Mouse (Mus musculus) spleen, adult 2 months (tissue): ENCODE data around the gene Epha2.

Experiments
- CTCF ChIP-seq: fragments of 200-500 bp; IDR thresholded peaks from 2 replicates; pipeline ENCODE4 v1.5.1; 2011; ENCODE audit warnings: mild to moderate bottlenecking, inconsistent platforms; ENCODE audit not compliant: insufficient read depth, insufficient read length, insufficient replicate concordance; ENCODE audit errors: extremely low read depth
- POLR2A ChIP-seq: fragments of 200-500 bp; IDR thresholded peaks from 2 replicates; pipeline ENCODE4 v1.6.1; 2011; ENCODE audit warnings: low read depth, low read length, inconsistent platforms

DNA sequence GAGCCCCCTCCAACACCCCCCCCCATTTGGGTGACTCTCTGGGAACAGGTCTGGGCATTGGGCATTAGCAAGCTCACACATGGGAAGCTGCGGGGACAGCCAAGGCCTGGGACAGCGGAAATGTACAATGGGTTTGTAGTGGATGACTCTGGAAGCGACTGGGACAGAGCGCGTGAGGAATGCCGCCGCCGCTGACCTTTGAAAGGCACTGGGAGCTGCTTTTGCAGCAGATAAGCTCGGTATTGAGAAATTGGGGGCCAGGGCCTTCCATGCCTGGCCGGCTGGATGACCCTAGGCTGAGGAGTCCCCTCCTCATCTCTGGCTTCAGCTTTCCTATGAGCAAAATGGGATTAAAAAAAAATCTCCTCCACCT lies 8.7 kb downstream of the Epha2 start:
- no peak for TF ChIP-seq POLR2A
- TF ChIP-seq CTCF: no peak
